Mouse (Mus musculus) gastrocnemius, adult 18-20 months (tissue): Measurements from ENCODE around the gene Olfr652. TPM values are rescaled to one million over a fixed set of nuclear protein-coding genes. Genes with fewer than 3 reads are reported as not detected.

Experiments used
- DNase-seq: peaks from one replicate; pipeline ENCODE4 v3.0.0; 2021; ENCODE audit warnings: low spot score
- long read RNA-seq, 2 experiments: library from polyadenylated mRNA; stranded (forward); transcript quantifications; one replicate each; pipeline ENCODE4 v2.0.0; 2021
- total RNA-seq, 2 experiments: library from RNA; stranded (reverse); gene quantifications; 2 replicates each; pipeline ENCODE4 v1.2.3; 2021

Gene Olfr652
- total RNA-seq = not detected
- long read RNA-seq, experiment 1 = 0 reads
- long read RNA-seq, experiment 2 = 0 reads

DNA sequence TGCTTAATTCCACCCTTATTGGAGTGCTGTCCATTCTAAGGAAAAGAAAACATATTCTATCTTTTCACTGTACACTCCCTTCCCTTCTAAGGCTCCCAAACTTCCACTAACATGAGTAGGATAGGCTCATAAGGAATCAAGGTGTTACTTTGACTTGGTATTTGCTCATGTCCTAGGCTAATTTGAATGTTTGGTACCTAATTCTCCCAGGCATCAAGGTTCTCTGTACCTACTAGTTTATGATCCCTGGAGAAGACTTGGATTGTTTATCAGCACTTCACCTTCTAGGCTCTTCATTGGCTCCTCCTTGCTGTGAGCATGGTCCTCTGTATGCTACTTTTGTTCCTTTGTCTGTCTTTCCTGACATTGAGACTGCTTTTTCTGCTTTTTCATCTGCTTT, at the start of gene Olfr652:
Gene Olfr652, plus strand, starts transcription at position 301 of the 400 bp plus-strand sequence.
- DNase-seq = no peak

DNA sequence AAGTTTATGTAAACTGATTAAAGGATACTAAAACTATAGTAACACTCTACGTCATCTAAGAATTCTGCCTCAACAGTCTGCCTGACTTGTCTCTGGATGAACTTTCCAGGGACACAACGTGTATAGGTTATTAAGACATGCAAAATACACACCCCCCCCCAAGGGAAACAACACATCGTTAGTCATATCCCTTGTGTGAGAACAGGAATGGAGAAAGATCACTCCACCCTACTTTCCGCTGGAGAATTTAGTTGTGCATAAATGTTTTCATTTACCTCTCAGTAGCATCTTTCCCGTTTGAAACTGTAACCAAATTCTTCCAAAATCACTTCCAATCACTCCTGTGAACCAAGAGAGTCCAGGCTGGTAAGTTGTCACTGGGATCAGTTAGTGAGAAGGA, 10.9 kb upstream of the Olfr652 start, which contains the start of gene Olfr651:
Gene Olfr651, plus strand, starts transcription at position 301 of the 400 bp plus-strand sequence.
- no peak for DNase-seq

DNA sequence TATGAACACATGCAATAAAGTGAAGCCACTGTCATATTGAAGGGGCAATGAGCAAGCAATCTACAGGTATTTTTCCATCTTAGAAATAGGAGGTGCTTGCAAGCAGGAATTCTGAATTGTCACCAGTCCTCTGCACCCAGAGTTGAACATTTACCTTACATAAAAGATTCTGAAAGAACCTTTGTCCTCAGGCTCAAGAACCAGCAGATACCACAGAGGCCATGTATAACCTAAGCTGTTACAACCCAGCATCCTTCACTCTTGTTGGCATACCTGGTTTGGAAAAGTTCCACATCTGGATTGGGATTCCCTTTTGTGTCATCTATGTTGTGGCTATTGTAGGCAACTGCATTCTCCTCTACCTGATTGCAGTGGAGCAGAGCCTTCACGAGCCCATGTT, 8.0 kb upstream of the Olfr652 start:
- no peak for DNase-seq

DNA sequence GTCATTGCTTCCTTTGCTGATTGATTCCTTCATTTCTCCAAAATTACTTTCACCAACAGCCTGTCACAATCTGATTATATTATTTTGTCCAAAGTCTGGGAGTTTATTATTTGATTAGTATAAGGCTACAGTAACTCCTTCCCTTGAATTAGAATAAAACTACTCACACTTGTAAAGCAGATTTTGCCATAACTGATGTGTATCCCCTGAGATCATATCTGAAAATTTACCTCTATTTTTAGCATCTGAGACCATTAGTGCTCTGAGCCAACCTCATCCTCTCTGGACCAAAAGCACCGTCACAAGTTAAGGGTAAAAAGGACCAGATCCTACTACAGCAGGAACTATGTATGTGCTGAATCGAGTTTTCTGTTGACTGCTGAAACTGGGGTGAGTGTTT, 16.3 kb downstream of the Olfr652 start, which contains the start of gene Olfr653:
Gene Olfr653, plus strand, starts transcription at position 301 of the 400 bp plus-strand sequence.
- DNase-seq = no peak

DNA sequence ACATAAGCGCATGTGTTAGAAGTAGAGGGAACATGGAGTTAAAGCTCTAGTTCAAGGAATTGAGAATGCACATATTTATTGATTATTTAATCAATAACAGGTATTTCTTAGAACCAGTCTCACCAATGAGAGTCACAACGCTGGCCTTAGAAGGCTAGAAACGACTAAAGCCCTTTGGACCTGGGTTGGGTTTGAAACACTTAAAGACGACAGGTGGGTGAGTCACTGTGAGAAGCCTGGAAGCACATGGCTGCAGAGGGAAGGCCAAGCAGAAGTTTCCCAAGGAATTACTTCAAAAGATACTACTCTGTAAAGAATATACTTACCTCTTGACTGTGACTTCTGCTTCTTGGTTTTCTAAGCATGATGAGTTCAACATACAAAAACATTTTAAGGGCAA, 20.1 kb downstream of the Olfr652 start:
- DNase-seq = no peak

DNA sequence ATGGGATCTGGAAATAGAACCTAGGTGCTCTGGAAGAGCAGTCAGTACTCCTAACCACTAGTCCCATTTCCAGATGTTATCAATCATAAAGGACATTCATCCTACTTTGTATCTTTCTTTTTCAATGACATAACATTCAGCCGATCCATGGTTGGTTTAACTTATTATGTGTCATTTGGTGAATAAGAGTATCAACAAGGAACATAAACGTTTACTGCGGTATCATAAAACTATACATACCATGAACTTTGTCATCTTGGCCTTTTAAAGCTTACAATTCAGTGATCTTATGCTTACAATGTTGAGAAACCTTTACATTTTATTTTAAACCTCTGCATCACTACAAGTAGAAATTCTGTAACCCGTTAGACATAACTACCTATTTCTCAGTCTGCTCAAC, 20.7 kb downstream of the Olfr652 start:
- DNase-seq = no peak

DNA sequence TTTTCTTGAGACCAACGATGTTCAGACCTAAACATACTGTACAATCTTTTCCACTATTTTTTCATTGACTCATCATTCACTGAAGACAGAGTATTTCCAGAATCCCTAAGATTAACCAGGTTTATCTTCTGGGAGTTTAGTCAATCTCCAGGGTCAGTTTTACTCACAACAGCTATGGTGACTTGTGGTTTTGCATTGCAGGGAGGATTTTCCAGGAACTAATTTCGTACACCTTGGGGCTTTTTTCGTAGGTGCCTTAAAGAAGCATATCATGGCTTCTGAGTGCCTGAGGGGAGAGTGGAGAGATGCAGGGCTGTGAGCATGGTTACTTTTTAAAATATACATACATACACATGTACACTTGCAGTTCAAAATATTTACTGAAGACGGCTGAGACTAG, 26.0 kb downstream of the Olfr652 start, which contains the start of gene Olfr654:
Gene Olfr654, plus strand, starts transcription at position 301 of the 400 bp plus-strand sequence.
- DNase-seq = no peak

DNA sequence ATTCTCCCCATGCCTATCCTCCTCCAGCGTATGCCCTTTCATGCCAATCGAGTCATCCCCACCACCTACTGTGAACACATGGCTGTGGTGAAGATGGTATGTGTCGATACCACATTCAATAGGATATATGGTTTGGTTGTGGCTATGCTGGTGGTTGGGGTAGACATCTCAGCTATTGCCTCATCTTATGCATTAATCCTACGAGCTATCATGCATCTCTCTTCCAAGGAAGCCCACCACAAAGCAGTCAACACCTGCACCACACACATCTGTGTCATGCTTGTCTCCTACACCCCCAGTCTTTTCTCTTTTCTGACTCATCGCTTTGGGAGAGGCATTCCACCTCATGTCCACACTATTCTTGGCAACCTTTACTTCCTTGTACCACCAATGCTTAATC, 27.6 kb downstream of the Olfr652 start:
- DNase-seq = no peak

DNA sequence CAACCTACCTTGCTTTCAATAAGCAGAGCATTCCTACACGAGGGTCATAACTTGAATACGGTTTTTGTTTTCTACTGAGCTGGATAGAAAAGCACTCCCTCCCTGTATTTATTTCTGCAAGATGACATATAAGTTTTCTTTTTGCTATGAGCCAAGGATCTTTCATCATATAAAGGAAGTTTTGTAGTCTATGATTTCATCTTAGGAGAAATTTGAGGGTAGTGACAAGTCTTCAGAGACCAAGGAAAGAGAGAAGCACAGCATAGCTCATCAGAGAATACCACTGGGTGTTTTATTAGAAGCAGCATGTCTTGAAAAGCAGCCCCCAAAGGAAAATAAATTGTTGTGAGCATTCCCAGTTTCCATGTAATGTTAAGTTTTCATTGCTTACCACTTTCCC, 41.0 kb downstream of the Olfr652 start, which contains the start of gene Olfr655:
Gene Olfr655, minus strand, starts transcription at position 101 of the 400 bp plus-strand sequence.
- no peak for DNase-seq

DNA sequence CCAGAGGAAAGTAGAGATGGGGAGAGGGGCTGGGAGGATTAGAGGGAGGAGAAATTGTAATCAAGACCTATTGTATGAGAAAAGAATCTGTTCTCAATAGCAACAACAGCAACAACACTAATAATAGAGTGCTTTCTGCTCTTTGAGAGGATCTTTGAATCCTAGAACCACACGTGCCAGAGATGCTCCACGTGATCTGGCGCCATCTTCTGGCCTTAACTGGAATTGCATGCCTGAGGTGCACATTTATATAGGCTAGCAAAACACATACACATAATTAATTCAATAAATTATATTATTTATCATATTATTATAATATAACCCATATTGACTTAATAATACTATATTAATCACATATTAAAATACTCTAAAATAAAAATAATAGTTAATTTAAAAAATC, 42.5 kb downstream of the Olfr652 start:
- no peak for DNase-seq

DNA sequence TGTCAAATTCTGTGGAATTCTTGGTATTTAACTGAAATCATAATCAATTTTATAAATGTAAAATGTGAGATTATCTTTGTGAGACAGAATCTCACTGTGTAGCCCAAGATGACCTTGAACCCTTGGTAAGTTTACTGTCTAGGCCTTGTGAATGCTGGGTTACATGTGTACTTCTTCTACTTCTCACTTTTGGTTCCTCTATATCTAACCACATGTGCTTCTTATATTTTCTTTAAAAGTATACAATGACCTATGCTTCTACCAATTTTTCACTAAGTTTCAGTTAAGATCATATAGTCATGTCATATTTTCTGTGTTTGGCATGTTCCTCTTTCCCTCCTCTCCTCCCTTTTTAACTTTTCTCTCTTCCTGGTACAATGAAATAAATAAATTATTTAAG, 44.0 kb downstream of the Olfr652 start:
- no peak for DNase-seq

DNA sequence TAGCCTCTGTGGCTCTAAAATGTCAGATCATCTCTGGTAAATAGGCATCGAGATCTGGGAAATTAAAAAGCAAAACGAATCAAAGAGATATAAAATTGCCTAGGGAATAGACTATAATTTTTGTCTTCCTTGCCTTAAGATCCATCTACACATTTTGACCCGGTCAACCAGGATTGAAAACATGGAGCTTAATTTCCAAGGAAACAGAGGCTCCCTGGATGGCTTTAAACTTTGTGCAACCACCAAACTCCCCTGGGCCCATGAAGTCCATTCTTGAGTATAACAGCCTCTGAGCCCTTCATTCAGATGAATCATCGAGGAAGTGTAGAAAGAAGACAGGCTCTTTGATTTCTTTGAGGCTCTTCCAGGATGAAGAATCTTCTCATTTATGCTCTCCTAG, 53.0 kb downstream of the Olfr652 start, which contains the start of gene Olfr656:
Gene Olfr656, plus strand, starts transcription at position 301 of the 400 bp plus-strand sequence.
- no peak for DNase-seq

Other genes with a start within 250 kb of the Olfr652 start
- gene Trim12a, start 245.4 kb upstream of the Olfr652 start, total RNA-seq = 1 to 10 TPM; 3.4 to 3.6 TPM
- gene Trim34b, start 231.4 kb upstream of the Olfr652 start, total RNA-seq = not detected
- gene Trim12c, start 207.5 kb upstream of the Olfr652 start, total RNA-seq = 1 to 10 TPM; 2.4 to 2.8 TPM
- gene Trim30b, start 191.0 kb upstream of the Olfr652 start, total RNA-seq = not detected
- gene Trim30c, start 160.1 kb upstream of the Olfr652 start, total RNA-seq = not detected
- under 1 TPM; 0.53 to 1.00 TPM for gene Trim30a, start 95.7 kb upstream of the Olfr652 start, total RNA-seq
- under 1 TPM; 0.34 to 0.64 TPM for gene Trim30d, start 53.1 kb upstream of the Olfr652 start, total RNA-seq
- gene Olfr651, start 10.8 kb upstream of the Olfr652 start, total RNA-seq = not detected
- not detected for gene Olfr653, start 16.4 kb downstream of the Olfr652 start, total RNA-seq
- not detected for gene Olfr654, start 26.1 kb downstream of the Olfr652 start, total RNA-seq
- not detected for gene Olfr655, start 40.9 kb downstream of the Olfr652 start, total RNA-seq
- gene Olfr656, start 53.1 kb downstream of the Olfr652 start, total RNA-seq = not detected
- not detected for gene Olfr657, start 63.9 kb downstream of the Olfr652 start, total RNA-seq
- gene Olfr658, start 86.4 kb downstream of the Olfr652 start, total RNA-seq = not detected
- not detected for gene Olfr659, start 105.9 kb downstream of the Olfr652 start, total RNA-seq
- not detected for gene Olfr661, start 125.6 kb downstream of the Olfr652 start, total RNA-seq
- gene Usp17le, start 216.6 kb downstream of the Olfr652 start, total RNA-seq = not detected